Mouse (Mus musculus) bone marrow, adult 2 months (tissue): ENCODE measurements around the gene Plcb1.

Experiments
- CTCF ChIP-seq: fragments of 200-500 bp; IDR thresholded peaks from 2 replicates; pipeline ENCODE4 v1.5.1; 2011; ENCODE audit warnings: low read length, control low read depth; ENCODE audit not compliant: control insufficient read depth, insufficient read depth
- POLR2A ChIP-seq: fragments of 200-500 bp; IDR thresholded peaks from 2 replicates; pipeline ENCODE4 v1.6.1; 2011; ENCODE audit warnings: low read depth, mild to moderate bottlenecking, control low read depth, low read length, borderline replicate concordance; ENCODE audit not compliant: control insufficient read depth

DNA sequence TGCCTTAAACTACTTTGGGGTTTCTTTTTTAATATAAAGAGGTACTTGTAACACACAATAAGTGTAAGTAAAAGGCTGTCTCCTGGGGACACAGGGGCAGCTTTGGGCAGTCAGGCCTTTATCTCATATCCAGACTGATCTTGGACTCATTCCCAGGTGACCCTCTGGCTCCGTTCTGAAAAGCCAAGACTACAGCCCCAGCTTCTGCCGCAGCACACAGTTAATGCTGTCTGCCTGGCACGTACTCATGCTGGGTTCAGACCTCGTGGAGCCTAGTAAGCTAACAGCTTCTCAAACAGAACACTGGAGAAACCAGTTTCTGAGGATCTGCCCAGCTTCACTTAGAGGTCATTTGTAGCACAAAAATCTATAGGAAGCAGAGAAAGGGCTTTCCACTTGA lies 682.0 kb downstream of the Plcb1 start:
- TF ChIP-seq CTCF (no peak), POLR2A (no peak)
